Mouse (Mus musculus) frontal cortex, adult (tissue): ENCODE results near the gene Fam222b.
"Not testable (repeated sequence)": the region's sequence is repeated elsewhere in the genome, so short reads cannot be mapped to it uniquely, and the experiment has no call there.

Experiments used
- ATAC-seq: cut with Nextera tagmentation; 2 replicates; pipeline ENCODE4 v1.9.2; 2017; ENCODE audit warnings: mild to moderate bottlenecking, moderate library complexity, mixed read lengths; ENCODE audit not compliant: low TSS enrichment

Gene Fam222b

GRCm38 (mm10) chr11:78135314-78135713 is 40.9 kb downstream of the Fam222b start:
- ATAC-seq, result not testable (repeated sequence)

- ATAC-seq, result no peak
These were observed 41.7 kb downstream of the Fam222b start for GRCm38 (mm10) chr11:78136132-78136531.

DNA sequence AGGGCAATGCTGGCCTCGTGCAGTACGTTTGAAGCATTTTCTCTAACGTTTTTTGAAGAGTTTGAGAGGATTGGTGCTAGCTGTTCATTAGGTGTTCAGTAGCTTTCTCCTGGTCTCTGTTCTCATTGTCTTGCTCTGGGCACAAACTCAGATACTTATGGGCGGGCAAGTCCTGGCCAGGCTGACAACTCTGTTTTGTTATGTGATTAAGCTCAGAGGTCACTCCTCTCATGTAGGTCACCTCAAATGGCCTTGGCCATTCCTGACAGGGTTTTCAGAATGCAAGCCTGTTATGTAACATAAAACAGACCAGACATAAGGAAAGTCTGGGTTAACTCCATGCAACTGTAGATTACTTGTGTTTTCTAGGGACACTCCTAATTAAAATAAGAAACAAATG is 43.1 kb downstream of the Fam222b start:
- no peak for ATAC-seq

- ATAC-seq, result no peak
These were observed 43.6 kb downstream of the Fam222b start for GRCm38 (mm10) chr11:78138023-78138422.

DNA sequence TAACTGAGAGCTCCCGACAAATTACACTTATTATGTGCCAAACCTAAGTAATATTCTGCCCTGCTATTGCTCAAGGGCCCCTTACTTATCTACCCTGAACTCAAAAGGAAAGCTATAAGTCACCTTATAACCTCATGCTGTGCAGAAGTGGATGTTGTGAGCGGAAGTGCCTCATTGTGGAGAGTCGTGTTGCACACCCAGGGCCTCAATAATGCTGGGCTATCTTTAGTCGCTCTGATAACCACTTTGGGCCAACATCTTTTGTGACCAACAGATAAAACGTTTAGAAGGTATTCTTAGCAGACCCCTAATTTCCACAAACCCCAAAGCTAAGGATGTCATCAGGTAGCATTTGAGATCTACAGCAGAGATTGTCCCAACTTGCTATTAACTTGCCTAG is 46.2 kb downstream of the Fam222b start:
- no peak for ATAC-seq

DNA sequence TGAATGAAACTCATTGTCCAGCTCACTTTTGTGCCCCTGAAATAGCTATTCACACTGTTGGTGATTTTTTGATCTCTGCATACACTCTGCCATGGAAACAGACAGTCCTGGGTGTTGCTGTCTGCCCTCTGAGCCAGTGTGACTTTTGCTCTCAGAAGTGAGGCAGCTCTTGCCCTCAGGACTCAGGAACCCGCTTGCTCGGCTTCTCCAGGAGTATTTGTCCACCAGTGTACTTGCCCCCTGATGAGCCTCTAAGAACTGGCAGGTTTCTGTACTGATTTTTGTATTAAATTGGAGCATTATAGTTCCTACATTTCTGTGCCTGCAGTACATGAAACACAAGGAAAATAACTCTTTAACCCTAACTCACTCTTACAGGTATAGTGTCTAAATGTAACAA is 49.1 kb downstream of the Fam222b start:
- ATAC-seq, result no peak

- no peak for ATAC-seq
These were observed 51.7 kb downstream of the Fam222b start for GRCm38 (mm10) chr11:78146168-78146567.

GRCm38 (mm10) chr11:78146707-78147543 is 52.5 kb downstream of the Fam222b start:
- no peak for ATAC-seq

DNA sequence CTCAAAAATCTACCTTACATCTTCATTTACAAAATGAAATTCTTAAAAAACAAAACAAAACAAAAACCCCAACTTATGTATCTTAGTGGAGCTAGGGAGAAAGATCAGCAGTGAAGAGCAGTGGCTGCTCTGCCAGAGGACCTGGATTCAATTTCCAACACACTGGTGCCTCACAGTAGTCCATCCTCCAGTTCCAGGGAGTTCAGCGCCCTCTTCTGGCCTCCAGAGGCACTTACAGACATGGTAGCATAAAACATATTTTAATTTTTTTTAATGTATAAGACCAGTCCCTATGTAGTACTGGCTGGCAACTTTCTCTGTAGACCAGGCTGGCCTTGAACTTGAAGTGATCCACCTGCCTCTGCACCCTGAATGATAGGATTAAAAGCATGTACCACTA is 56.7 kb downstream of the Fam222b start:
- ATAC-seq, result no peak

- peak; percentile 58 for ATAC-seq
These were observed 58.1 kb downstream of the Fam222b start for GRCm38 (mm10) chr11:78152299-78153231.

DNA sequence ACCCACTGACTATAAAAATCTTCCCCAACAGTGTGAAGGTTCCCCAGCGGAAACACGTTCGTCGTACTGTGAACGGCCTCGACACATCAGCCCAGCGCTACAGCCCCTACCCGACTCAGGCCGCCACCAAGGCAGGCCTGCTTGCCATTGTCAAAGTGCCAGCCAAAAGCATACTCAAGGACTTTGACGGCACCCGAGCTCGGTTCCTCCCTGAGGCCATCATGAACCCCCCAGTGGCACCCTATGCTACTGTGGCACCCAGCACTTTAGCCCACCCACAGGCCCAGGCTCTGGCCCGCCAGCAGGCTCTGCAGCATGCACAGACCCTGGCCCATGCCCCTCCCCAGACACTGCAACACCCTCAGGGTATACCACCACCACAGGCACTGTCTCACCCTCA is 59.3 kb downstream of the Fam222b start:
- no peak for ATAC-seq

- no peak for ATAC-seq
These were observed 61.2 kb downstream of the Fam222b start for GRCm38 (mm10) chr11:78155674-78156073.

- ATAC-seq, result no peak
These were observed 61.8 kb downstream of the Fam222b start for GRCm38 (mm10) chr11:78156156-78156699.

DNA sequence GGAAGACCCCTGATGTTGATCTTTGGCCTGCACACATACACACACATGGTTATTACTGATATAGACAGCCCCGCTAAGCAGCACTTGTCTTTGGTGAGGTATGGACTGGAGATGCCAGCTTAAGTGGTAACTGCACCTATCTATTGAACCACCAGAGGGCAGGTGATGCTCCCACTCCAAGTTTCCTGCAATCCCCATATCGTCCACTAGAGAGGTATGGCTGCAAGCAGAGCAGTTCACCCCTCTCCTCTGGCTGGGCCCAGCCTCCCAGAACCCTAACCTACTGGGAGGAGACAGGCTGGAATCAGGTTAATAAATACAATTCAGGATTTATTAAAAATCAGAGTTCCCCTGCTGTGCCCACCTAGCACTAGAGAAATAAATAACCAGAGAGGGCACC is 64.6 kb downstream of the Fam222b start:
- peak; percentile 83 for ATAC-seq

- ATAC-seq, result no peak
These were observed 65.1 kb downstream of the Fam222b start for GRCm38 (mm10) chr11:78159557-78159956.

DNA sequence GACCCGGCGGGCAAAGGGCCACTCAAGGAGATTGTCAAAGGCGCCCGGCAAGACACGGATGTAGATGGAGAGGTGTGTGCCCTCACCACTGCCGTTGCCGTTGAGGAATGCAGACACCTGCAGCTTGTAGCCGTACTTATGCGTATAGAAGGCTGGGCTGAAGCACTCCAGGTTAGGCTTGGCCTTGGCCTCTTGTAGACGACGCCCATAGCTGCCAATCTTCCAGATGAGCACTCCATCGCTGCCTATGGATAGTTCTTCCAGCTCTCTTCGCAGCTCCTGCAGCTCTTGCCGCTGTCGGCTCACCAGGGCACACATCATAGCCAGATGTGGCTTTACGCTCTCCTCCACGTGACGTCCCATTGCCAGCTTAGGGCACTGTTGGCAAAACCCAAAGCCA is 65.7 kb downstream of the Fam222b start:
- ATAC-seq, result no peak

- ATAC-seq, result no peak
These were observed 66.2 kb downstream of the Fam222b start for GRCm38 (mm10) chr11:78160675-78161074.

DNA sequence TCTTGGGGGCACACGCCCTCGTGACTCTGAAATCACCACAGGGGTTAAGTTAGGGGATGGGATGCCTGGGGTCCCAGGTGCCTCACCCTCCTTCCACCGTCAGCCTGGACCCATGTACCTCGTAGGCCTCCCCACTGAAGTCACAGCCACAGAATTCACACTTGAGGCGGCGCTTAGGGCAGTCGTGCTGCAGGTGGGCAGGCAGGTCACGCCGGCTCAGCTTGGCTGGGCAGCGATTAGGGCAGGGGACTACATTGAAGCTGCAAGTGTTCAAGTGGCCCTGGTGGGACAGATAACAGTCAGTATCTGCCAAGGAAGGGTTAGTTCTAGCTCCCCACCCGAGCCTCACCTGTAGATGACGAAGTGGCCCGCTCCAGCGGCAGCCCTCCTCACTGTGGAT is 66.7 kb downstream of the Fam222b start:
- ATAC-seq, result no peak

DNA sequence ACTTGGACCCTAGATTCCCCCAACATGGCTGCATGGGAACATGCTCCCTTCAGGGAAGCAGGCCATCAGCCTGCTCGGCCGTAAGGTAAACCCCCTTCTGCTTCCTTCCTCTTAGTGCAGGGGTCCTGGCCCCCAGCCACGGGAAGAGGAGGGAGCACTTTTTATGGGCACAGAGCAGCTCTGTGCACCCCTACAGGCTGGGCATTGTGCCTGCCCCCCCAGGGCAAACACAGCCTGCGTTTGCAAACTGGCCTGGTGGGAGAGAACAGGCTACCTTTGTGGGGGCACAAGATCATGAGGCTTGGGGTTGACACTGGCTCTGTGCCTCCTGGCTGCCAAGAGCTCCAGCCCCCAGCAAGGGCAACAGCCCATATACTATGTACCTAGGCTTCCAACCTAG is 67.5 kb downstream of the Fam222b start:
- no peak for ATAC-seq

DNA sequence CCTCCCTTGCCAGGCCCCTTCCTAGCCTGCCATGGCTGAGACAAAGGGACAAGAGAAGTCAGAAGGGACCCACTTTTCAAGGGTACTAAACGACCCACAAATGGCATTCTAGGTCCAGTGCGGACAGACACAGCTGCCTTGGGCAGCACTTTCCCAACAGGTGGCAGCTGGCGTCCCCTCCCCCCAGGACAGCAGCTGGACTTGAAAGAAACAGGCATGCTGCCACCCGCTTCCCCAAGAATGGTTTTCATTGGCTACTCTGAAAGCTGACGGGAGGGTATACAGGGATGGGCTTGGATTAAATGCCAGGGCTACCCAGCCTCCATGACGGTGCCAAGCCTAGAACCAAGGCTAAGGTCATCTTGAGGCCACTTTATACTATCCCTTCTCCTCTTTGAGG is 68.0 kb downstream of the Fam222b start:
- no peak for ATAC-seq

DNA sequence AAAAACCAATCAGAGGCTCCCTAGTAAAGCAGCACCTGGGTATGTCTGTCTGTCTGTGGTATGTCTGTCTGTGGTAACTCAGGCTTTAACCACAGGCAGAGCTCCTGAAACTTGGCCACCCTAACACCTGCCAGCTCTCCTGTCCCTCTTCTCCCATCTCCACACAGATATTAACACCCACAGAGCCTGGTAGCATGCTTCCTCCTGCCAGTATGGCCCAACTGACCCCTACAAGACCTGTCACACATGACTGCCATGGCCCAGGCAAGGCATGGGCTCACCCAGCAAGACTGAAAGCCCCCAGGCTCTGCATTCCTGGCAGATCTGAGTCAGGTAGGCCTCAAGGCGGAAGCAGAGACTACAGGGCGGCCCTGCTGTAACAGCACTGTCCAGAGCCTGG is 68.6 kb downstream of the Fam222b start:
- no peak for ATAC-seq
